Mouse (Mus musculus) activated CD4-positive, CD25-positive, alpha-beta regulatory T cell, adult 9 weeks (primary cell): ENCODE results near the gene Nlrp4a. TPM values are rescaled to one million over a fixed set of nuclear protein-coding genes. Genes with fewer than 3 reads are reported as not detected.

Experiments used
- polyA plus RNA-seq: library from polyadenylated mRNA; unstranded; fragments of 100-300 nt; shearing (Covaris generic); gene quantifications from one replicate; pipeline ENCODE4 v1.2.1, GENCODE M21; 2017

Gene Nlrp4a
- polyA plus RNA-seq = 0.09 TPM

DNA sequence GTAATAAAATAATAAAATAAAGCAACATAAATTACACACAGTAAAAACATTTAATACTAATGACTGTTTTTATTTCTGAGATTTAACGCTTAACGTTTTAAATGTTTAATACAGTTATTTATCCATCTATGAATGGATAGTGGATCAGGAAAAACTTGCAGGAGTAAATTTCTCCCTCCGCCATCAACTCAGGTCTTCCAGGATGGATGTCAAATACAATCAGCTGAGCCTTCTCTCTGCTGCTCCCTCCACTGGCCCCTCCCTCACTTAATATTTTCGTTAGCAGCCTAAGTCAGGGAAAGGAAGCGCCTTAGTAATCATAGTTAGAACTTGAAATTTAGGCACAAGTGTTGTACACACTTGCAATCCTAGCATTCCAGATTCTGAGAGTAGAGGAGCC is at the start of gene Nlrp4a:
Gene Nlrp4a (plus strand): TSS at position 301 of the 400 bp plus-strand sequence.

DNA sequence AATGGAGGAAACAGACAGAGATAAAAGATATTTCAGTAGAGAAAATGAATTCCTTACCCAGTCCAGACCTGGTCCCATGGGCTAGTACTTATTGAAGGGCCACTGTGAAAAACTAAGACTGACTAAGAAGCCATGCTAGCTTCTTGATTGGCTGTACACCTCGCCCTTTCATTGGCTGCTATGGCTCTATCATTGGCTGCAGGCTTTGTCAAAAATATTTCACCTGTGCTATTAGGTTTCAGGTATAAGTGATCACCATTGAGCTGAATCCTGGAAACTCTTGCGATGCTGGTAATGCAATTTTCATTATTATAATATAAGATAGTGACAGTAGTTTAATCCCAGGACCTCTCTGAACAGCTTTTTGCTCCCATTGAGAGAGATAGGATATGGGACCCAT is 31.3 kb upstream of the Nlrp4a start, which contains the start of gene Nlrp9c:
Gene Nlrp9c (minus strand): TSS at position 101 of the 400 bp plus-strand sequence.

Other genes with a start within 250 kb of the Nlrp4a start
- not detected for gene Vmn1r184, start 174.8 kb upstream of the Nlrp4a start, polyA plus RNA-seq
- gene Cyp2a4, start 127.9 kb upstream of the Nlrp4a start, polyA plus RNA-seq = not detected
- gene Nlrp9c, start 31.4 kb upstream of the Nlrp4a start, polyA plus RNA-seq = not detected
- not detected for gene Nlrp9a, start 99.9 kb downstream of the Nlrp4a start, polyA plus RNA-seq
- 0.07 TPM for gene Vmn1r185, start 183.4 kb downstream of the Nlrp4a start, polyA plus RNA-seq